Mouse (Mus musculus) mammary gland, adult 2 months (tissue): ENCODE measurements around the gene Fam167b. TPM values are rescaled to one million over a fixed set of nuclear protein-coding genes. Genes with fewer than 3 reads are reported as not detected.

Experiments
- polyA plus RNA-seq: library from polyadenylated mRNA; depleted of rRNA; stranded (reverse); fragments of >200 nt; gene quantifications from 2 replicates; pipeline ENCODE4 v1.2.3, GENCODE M21; 2012; ENCODE audit warnings: low replicate concordance; rRNA removed

Fam167b gene
- polyA plus RNA-seq: 5.7 and 7.0 TPM in 2 replicates

GRCm38 (mm10) chr4:129578466-129578865 is at the start of gene Fam167b:
TSS of gene Fam167b (minus strand) at chr4:129578549.

GRCm38 (mm10) chr4:129623681-129624091 is 45.3 kb upstream of the Fam167b start, which contains the start of gene Ccdc28b:
TSS of gene Ccdc28b (minus strand) at chr4:129623947.

GRCm38 (mm10) chr4:129618786-129619691 is 40.7 kb upstream of the Fam167b start, which contains the start of gene Iqcc:
TSS of gene Iqcc (minus strand) at chr4:129619099.

DNA sequence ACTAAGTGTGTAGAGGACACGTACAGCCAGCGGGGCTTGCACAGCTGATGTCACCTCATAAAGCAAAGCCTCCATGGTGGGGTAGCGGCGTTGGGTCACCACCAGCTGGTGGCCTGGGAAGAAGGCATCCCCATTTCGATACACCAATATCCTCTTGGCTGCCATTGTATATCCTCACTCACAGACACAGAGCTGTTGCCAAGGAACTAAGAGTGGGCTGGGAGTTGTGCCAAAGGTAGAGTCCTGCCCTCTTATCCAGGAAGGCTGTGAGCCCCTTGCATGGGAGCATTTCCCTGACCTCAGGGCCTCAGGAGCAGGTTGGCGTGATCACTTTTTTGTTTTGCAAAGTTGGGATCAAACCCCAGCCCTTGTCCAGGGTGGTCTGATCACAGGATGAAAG is 35.7 kb upstream of the Fam167b start, which contains the start of gene Dcdc2b:
Gene Dcdc2b (minus strand): TSS at position 165 of the 400 bp plus-strand sequence.

GRCm38 (mm10) chr4:129600233-129601158 is 22.1 kb upstream of the Fam167b start, which contains the start of the genes Eif3i and Tmem234:
TSS of gene Eif3i (minus strand) at chr4:129600648.
TSS of gene Tmem234 (plus strand) at chr4:129600668.

GRCm38 (mm10) chr4:129573430-129573829 is 4.9 kb downstream of the Fam167b start, which contains the start of gene Lck:
TSS of gene Lck (minus strand) at chr4:129573641.

GRCm38 (mm10) chr4:129542592-129543141 is 35.7 kb downstream of the Fam167b start, which contains the start of gene Hdac1:
TSS of gene Hdac1 (minus strand) at chr4:129542713.

Other genes with a start within 250 kb of the Fam167b start
- gene Rbbp4, start 243.2 kb downstream of the Fam167b start, polyA plus RNA-seq: 18.0 and 32.5 TPM in 2 replicates
- gene Zbtb8os, start 242.9 kb downstream of the Fam167b start, polyA plus RNA-seq: 8.7 and 14.4 TPM in 2 replicates
- gene Zbtb8a, start 200.4 kb downstream of the Fam167b start, polyA plus RNA-seq: 12.2 and 16.3 TPM in 2 replicates
- 0.49 and 0.75 TPM in 2 replicates for gene Zbtb8b, start 137.7 kb downstream of the Fam167b start, polyA plus RNA-seq
- 16.3 and 19.6 TPM in 2 replicates for gene Bsdc1, start 117.0 kb downstream of the Fam167b start, polyA plus RNA-seq
- gene Tssk3, start 87.5 kb downstream of the Fam167b start, polyA plus RNA-seq: not detected in 2 replicates
- 0.80 TPM in 1 of 2 replicates, not detected in the other for gene Fam229a, start 87.4 kb downstream of the Fam167b start, polyA plus RNA-seq
- 45.2 and 71.8 TPM in 2 replicates for gene Marcksl1, start 65.0 kb downstream of the Fam167b start, polyA plus RNA-seq
- 48.9 and 65.4 TPM in 2 replicates for gene Hdac1, start 35.8 kb downstream of the Fam167b start, polyA plus RNA-seq
- gene Lck, start 4.9 kb downstream of the Fam167b start, polyA plus RNA-seq: 83.2 and 90.2 TPM in 2 replicates
- 207 and 300 TPM in 2 replicates for gene Eif3i, start 22.1 kb upstream of the Fam167b start, polyA plus RNA-seq
- 162 and 188 TPM in 2 replicates for gene Tmem234, start 22.1 kb upstream of the Fam167b start, polyA plus RNA-seq
- 2.0 and 2.8 TPM in 2 replicates for gene Dcdc2b, start 35.7 kb upstream of the Fam167b start, polyA plus RNA-seq
- gene Iqcc, start 40.5 kb upstream of the Fam167b start, polyA plus RNA-seq: 42.1 and 57.1 TPM in 2 replicates
- gene Ccdc28b, start 45.4 kb upstream of the Fam167b start, polyA plus RNA-seq: 20.3 and 21.3 TPM in 2 replicates
- 30.1 and 36.2 TPM in 2 replicates for gene Txlna, start 62.5 kb upstream of the Fam167b start, polyA plus RNA-seq
- 25.7 and 52.9 TPM in 2 replicates for gene Kpna6, start 94.2 kb upstream of the Fam167b start, polyA plus RNA-seq
- 33.4 and 41.8 TPM in 2 replicates for gene Tmem39b, start 118.3 kb upstream of the Fam167b start, polyA plus RNA-seq
- 15.1 and 85.6 TPM in 2 replicates for gene Khdrbs1, start 163.8 kb upstream of the Fam167b start, polyA plus RNA-seq
- gene Ptp4a2, start 232.7 kb upstream of the Fam167b start, polyA plus RNA-seq: 41.6 and 80.5 TPM in 2 replicates